Mouse (Mus musculus): ENCODE data around the gene Tmem110. TPM values are rescaled to one million over a fixed set of nuclear protein-coding genes. Genes with fewer than 3 reads are reported as not detected.
A peak's percentile ranks its signal among the peaks of the same experiment; 100 is the strongest.

Tmem110 gene
- polyA plus RNA-seq, 1 experiment from 2014 or later, result 28.3 TPM

DNA sequence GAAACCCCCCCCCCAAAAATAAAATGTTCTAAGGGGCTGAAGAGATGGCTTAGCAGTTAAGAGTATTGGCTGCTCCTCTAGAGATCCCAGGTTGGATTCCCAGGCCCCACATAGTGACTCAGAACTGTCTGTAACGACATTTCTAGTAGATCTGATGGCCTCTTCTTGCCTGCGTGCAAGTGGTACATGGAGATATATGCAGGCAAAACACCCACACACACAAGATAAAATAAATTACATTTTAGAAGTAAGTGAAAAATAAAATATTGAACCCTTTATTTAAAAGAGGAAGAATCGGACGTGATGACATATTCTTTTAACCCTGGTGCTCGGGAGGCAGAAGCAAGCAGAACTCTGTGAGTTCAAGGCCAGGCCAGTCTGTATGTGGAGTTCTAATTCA is 77.2 kb downstream of the Tmem110 start:
- no peak for DNase-seq (ENCODE audit: low spot score)
- H3K36me3 ChIP-seq (ENCODE audit: control insufficient read depth, insufficient read depth, low read length), result no peaks in the 10 kb centered on the region
- no peaks in the 10 kb centered on the region for H3K27me3 ChIP-seq (replicated peaks; ENCODE audit: control insufficient read depth, insufficient read depth, low read length)
- no peak for ATAC-seq (ENCODE audit: low read depth)
- no peak overlapping the region for H3K4me3 ChIP-seq (ENCODE audit: low read depth, low read length)
- H3K4me1 ChIP-seq (ENCODE audit: control insufficient read depth, insufficient read depth, low read length), result no peaks in the 10 kb centered on the region
- no peak overlapping the region for H3K9ac ChIP-seq (ENCODE audit: low read depth, low read length)
- no peak overlapping the region for H3K4me2 ChIP-seq (ENCODE audit: low read depth, low read length)
- no peak overlapping the region for H3K27ac ChIP-seq (replicated peaks; ENCODE audit: low read depth, low read length)
- 86% methylated on average over 5 of the region's 5 CpGs for WGBS
- H3K9me3 ChIP-seq (ENCODE audit: control insufficient read depth, low read length), result no peaks in the 10 kb centered on the region

DNA sequence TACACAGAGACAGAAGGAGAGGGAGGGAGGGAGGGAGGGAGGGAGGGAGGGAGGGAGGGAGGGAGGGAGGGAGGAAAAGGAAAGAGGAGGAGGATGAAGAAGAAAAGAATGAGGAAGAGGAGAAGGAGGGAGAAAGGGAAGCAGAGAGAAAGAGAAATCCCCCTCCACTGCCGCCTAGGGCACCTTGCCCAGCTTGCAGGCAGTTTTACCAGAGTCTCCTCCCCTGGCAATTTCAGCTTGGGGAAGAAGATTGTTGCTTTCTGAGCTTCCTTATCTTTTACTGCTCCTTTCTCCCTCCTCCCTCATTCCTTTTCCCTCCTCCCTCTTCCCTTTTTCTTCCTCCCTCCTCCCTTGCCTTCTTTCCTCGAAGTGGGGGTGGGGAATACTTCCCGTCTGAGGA is 77.6 kb downstream of the Tmem110 start:
- no peaks in the 10 kb centered on the region for H3K36me3 ChIP-seq (ENCODE audit: control insufficient read depth, insufficient read depth, low read length)
- no peak for ATAC-seq (ENCODE audit: low read depth)
- H3K4me1 ChIP-seq (ENCODE audit: control insufficient read depth, insufficient read depth, low read length), result no peaks in the 10 kb centered on the region
- H3K9ac ChIP-seq (ENCODE audit: low read depth, low read length), result no peak overlapping the region
- H3K9me3 ChIP-seq (ENCODE audit: control insufficient read depth, low read length), result no peaks in the 10 kb centered on the region
- 56% methylated on average over 3 of the region's 3 CpGs for WGBS
- no peak overlapping the region for H3K27ac ChIP-seq (replicated peaks; ENCODE audit: low read depth, low read length)
- no peak overlapping the region for H3K4me2 ChIP-seq (ENCODE audit: low read depth, low read length)
- DNase-seq (ENCODE audit: low spot score), result no peak
- H3K4me3 ChIP-seq (ENCODE audit: low read depth, low read length), result no peak overlapping the region
- no peaks in the 10 kb centered on the region for H3K27me3 ChIP-seq (replicated peaks; ENCODE audit: control insufficient read depth, insufficient read depth, low read length)

DNA sequence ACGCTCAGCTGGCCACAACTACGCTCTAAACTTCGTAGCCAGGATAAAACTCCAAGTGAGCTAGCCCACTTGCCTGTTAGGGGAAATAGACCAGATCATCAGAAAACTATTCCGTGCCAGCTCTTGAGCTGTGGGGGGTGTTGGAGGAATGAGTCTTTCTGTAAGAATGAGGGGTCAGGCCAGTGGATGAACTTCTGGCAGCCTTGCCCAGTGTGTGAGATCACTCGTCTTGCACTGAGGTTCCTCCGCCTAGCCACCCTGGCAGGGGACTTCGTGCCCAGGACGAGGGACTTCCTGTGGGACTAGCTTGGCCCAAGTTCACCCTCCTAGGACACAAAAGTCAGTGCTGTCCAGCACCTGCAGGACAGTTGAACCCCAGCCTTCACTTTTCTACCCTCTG is 78.9 kb downstream of the Tmem110 start:
- no peak overlapping the region for H3K27ac ChIP-seq (replicated peaks; ENCODE audit: low read depth, low read length)
- H3K27me3 ChIP-seq (replicated peaks; ENCODE audit: control insufficient read depth, insufficient read depth, low read length), result no peaks in the 10 kb centered on the region
- H3K4me3 ChIP-seq (ENCODE audit: low read depth, low read length), result no peak overlapping the region
- no peak overlapping the region for H3K9ac ChIP-seq (ENCODE audit: low read depth, low read length)
- no peak for DNase-seq (ENCODE audit: low spot score)
- H3K4me2 ChIP-seq (ENCODE audit: low read depth, low read length), result no peak overlapping the region
- WGBS, result 78% methylated on average over 8 of the region's 8 CpGs
- no peaks in the 10 kb centered on the region for H3K36me3 ChIP-seq (ENCODE audit: control insufficient read depth, insufficient read depth, low read length)
- H3K4me1 ChIP-seq (ENCODE audit: control insufficient read depth, insufficient read depth, low read length), result no peaks in the 10 kb centered on the region
- H3K9me3 ChIP-seq (ENCODE audit: control insufficient read depth, low read length), result no peaks in the 10 kb centered on the region
- ATAC-seq (ENCODE audit: low read depth), result no peak

DNA sequence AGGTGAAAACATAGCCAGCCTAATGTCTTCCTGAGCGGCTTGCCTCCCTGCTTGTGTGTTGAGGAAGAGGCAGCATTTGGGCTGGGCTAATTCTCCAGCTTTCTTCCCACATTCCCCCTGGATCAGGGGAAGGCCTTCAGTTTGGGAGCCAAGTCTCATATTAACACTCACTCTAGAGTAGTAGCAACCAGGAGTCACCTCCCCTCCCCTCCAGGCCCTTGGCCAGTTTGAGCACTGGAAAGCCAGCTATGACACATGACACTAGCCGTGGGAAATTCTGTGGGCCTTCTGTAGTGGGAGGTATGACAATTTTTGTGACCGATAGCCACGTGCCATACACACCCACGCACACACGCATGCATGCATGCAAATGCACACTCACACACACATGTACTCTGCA is 80.6 kb downstream of the Tmem110 start:
- no peak overlapping the region for H3K27ac ChIP-seq (replicated peaks; ENCODE audit: low read depth, low read length)

DNA sequence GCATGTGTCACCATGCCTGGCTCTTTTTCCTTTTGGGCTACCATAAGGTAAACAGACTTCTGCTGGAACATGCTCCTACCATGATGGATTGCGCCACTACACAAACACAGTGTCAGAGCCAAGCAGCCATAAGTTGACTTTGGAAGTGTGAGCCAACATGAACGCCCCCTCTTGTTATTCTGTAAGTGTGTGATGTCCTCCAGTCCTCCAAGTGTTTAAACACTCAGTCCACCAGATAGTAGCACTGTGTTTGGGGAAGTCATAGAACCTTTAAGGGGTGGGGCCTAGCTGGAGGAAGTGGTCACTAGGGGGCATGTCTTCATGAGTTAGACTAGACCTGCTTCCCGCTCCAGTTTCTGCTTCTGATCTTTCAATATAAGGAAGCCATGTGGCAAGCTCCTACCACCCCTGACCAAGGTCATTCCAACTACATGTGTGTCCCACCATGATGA is 82.5 kb downstream of the Tmem110 start:
- H3K4me1 ChIP-seq (ENCODE audit: control insufficient read depth, insufficient read depth, low read length), result no peaks in the 10 kb centered on the region
- no peak overlapping the region for H3K27ac ChIP-seq (replicated peaks; ENCODE audit: low read depth, low read length)
- H3K9me3 ChIP-seq (ENCODE audit: control insufficient read depth, low read length), result no peaks in the 10 kb centered on the region
- H3K27me3 ChIP-seq (replicated peaks; ENCODE audit: control insufficient read depth, insufficient read depth, low read length), result no peaks in the 10 kb centered on the region
- no peak for DNase-seq (ENCODE audit: low spot score)
- ATAC-seq (ENCODE audit: low read depth), result no peak
- no peak overlapping the region for H3K9ac ChIP-seq (ENCODE audit: low read depth, low read length)
- H3K36me3 ChIP-seq (ENCODE audit: control insufficient read depth, insufficient read depth, low read length), result no peaks in the 10 kb centered on the region
- WGBS, result 73% methylated on average over 3 of the region's 3 CpGs
- no peak overlapping the region for H3K4me3 ChIP-seq (ENCODE audit: low read depth, low read length)
- H3K4me2 ChIP-seq (ENCODE audit: low read depth, low read length), result no peak overlapping the region

More for the DNA sequence above, 80.6 kb downstream of the Tmem110 start:
- DNase-seq (ENCODE audit: low spot score) (no peak), ATAC-seq (ENCODE audit: low read depth) (no peak)
- Histone ChIP-seq H3K36me3 (ENCODE audit: control insufficient read depth, insufficient read depth, low read length) (no peaks in the 10 kb centered on the region), H3K4me1 (ENCODE audit: control insufficient read depth, insufficient read depth, low read length) (no peaks in the 10 kb centered on the region), H3K4me3 (ENCODE audit: low read depth, low read length) (no peak overlapping the region), H3K9me3 (ENCODE audit: control insufficient read depth, low read length) (no peaks in the 10 kb centered on the region), H3K4me2 (ENCODE audit: low read depth, low read length) (no peak overlapping the region), H3K27me3 (replicated peaks; ENCODE audit: control insufficient read depth, insufficient read depth, low read length) (no peaks in the 10 kb centered on the region), H3K9ac (ENCODE audit: low read depth, low read length) (no peak overlapping the region)
- WGBS, result 78% methylated on average over 6 of the region's 6 CpGs

DNA sequence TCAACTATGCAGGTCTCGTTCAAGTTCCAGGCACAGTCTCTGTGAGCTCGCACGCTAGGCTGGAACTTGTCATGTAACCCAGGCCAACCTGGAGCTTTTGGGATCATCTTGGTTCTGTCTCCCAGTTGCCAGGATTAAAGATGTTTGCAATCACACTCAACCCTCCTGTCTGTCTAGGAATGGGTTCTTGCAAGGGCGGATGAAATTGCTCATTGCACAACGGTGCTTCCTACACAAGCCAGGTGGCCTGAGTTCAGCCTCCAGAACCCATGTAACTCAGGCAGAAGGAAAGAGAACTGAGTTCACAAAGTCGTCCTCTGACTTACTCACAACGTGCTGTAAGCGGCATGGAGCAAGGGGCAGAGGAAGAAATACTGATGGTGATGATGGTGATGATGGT is 85.8 kb downstream of the Tmem110 start:
- 89% methylated on average over 8 of the region's 8 CpGs for WGBS
- no peaks in the 10 kb centered on the region for H3K27me3 ChIP-seq (replicated peaks; ENCODE audit: control insufficient read depth, insufficient read depth, low read length)
- H3K9me3 ChIP-seq (ENCODE audit: control insufficient read depth, low read length), result no peaks in the 10 kb centered on the region
- H3K4me3 ChIP-seq (ENCODE audit: low read depth, low read length), result no peak overlapping the region
- H3K9ac ChIP-seq (ENCODE audit: low read depth, low read length), result no peak overlapping the region
- no peak for ATAC-seq (ENCODE audit: low read depth)
- no peak overlapping the region for H3K4me2 ChIP-seq (ENCODE audit: low read depth, low read length)
- no peak for DNase-seq (ENCODE audit: low spot score)
- H3K4me1 ChIP-seq (ENCODE audit: control insufficient read depth, insufficient read depth, low read length), result no peaks in the 10 kb centered on the region
- H3K27ac ChIP-seq (replicated peaks; ENCODE audit: low read depth, low read length), result no peak overlapping the region
- H3K36me3 ChIP-seq (ENCODE audit: control insufficient read depth, insufficient read depth, low read length), result no peaks in the 10 kb centered on the region

DNA sequence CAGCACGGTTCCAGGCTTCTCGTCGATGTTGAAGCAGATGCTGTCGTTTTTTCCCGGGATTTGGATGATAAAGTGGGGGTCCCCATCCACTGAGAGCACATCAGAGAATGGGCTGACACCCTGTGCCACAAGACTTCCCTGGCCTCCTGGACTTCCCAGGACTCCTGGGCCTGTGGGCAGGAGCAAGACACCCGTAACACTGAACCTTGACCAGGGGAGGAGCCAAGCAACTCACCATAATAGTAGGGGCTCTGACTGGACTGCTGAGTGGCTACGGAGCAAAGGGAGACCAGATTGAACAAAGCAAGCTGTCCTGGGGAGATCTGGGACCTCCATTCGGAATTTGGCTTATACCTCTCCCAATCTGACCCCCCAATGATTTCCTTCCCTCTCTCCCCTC is 87.3 kb downstream of the Tmem110 start:
- Histone ChIP-seq H3K4me2 (ENCODE audit: low read depth, low read length) (no peak overlapping the region), H3K36me3 (ENCODE audit: control insufficient read depth, insufficient read depth, low read length) (no peaks in the 10 kb centered on the region), H3K9ac (ENCODE audit: low read depth, low read length) (no peak overlapping the region), H3K4me3 (ENCODE audit: low read depth, low read length) (no peak overlapping the region), H3K9me3 (ENCODE audit: control insufficient read depth, low read length) (no peaks in the 10 kb centered on the region), H3K27ac (replicated peaks; ENCODE audit: low read depth, low read length) (no peak overlapping the region), H3K27me3 (replicated peaks; ENCODE audit: control insufficient read depth, insufficient read depth, low read length) (no peaks in the 10 kb centered on the region), H3K4me1 (ENCODE audit: control insufficient read depth, insufficient read depth, low read length) (no peaks in the 10 kb centered on the region)
- ATAC-seq (ENCODE audit: low read depth), result no peak
- DNase-seq (ENCODE audit: low spot score), result no peak
- 75% methylated on average over 8 of the region's 8 CpGs for WGBS

DNA sequence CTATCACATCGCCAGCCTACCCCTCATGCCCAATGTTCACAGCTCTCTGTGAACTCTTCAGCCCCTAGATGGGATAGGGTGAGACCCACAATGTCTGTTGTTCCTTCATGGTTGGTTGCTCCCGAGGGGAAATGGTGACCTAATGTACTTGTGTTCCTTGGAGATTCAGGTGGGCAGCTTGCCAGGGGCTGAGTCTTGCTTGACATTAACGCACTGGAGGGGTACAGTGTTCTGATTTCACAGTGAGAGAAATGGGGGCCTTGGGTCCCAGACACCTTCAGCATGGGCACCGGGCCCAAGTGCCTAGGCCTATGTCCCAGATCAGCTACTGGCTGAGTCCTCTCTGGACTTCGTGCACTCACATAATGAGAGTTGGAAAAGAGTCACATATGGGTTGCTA is 88.0 kb downstream of the Tmem110 start:
- H3K27me3 ChIP-seq (replicated peaks; ENCODE audit: control insufficient read depth, insufficient read depth, low read length), result no peaks in the 10 kb centered on the region
- no peaks in the 10 kb centered on the region for H3K36me3 ChIP-seq (ENCODE audit: control insufficient read depth, insufficient read depth, low read length)
- WGBS, result 76% methylated on average over 5 of the region's 5 CpGs
- H3K4me1 ChIP-seq (ENCODE audit: control insufficient read depth, insufficient read depth, low read length), result no peaks in the 10 kb centered on the region
- H3K9me3 ChIP-seq (ENCODE audit: control insufficient read depth, low read length), result no peaks in the 10 kb centered on the region
- no peak overlapping the region for H3K4me3 ChIP-seq (ENCODE audit: low read depth, low read length)
- no peak overlapping the region for H3K9ac ChIP-seq (ENCODE audit: low read depth, low read length)
- H3K4me2 ChIP-seq (ENCODE audit: low read depth, low read length), result no peak overlapping the region
- H3K27ac ChIP-seq (replicated peaks; ENCODE audit: low read depth, low read length), result no peak overlapping the region
- ATAC-seq (ENCODE audit: low read depth) (no peak), DNase-seq (ENCODE audit: low spot score) (no peak)

DNA sequence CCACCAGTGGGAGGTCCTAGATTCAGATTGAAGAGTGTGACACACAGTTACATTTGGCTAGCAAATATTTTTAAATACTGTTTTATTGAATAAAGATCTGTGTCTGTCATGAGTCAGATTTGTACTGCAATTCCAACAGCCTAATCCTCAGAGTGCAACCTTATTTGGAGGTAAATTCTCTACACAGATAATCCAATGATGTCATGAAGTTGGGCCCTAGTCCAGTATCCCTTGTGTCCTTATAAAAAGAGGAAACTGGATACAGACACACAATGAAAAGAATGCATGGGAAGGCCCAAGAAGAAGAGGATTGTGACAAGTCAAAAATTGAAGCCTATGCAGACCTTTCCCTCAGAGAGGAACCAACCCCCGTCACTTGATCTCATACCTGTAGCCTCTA is 91.1 kb downstream of the Tmem110 start:
- Histone ChIP-seq H3K9ac (ENCODE audit: low read depth, low read length) (no peak overlapping the region), H3K27ac (replicated peaks; ENCODE audit: low read depth, low read length) (no peak overlapping the region), H3K4me3 (ENCODE audit: low read depth, low read length) (no peak overlapping the region), H3K4me1 (ENCODE audit: control insufficient read depth, insufficient read depth, low read length) (no peaks in the 10 kb centered on the region), H3K36me3 (ENCODE audit: control insufficient read depth, insufficient read depth, low read length) (no peaks in the 10 kb centered on the region), H3K27me3 (replicated peaks; ENCODE audit: control insufficient read depth, insufficient read depth, low read length) (no peaks in the 10 kb centered on the region), H3K9me3 (ENCODE audit: control insufficient read depth, low read length) (no peaks in the 10 kb centered on the region), H3K4me2 (ENCODE audit: low read depth, low read length) (no peak overlapping the region)
- peak; percentile 19 for DNase-seq (ENCODE audit: low spot score)
- ATAC-seq (ENCODE audit: low read depth), result no peak
- WGBS, result 65% methylated on average over 1 of the region's 1 CpGs
